Mouse (Mus musculus) left cerebral cortex, adult 18-20 months (tissue): Measurements from ENCODE around the gene Wnt9b. TPM values are rescaled to one million over a fixed set of nuclear protein-coding genes. Genes with fewer than 3 reads are reported as not detected.

ENCODE experiments used
- DNase-seq, 2 experiments: peaks; one replicate each; pipeline ENCODE4 v3.0.0; 2021 to 2022; ENCODE audit warnings: low spot score in 2 of 2, mixed read lengths in 1 of 2
- total RNA-seq, 2 experiments: library from RNA; stranded (reverse); gene quantifications; 2 replicates each; pipeline ENCODE4 v1.2.3; 2021

The Wnt9b gene
- total RNA-seq, 2 experiments from 2014 or later, result 0.23 to 0.46 TPM

DNA sequence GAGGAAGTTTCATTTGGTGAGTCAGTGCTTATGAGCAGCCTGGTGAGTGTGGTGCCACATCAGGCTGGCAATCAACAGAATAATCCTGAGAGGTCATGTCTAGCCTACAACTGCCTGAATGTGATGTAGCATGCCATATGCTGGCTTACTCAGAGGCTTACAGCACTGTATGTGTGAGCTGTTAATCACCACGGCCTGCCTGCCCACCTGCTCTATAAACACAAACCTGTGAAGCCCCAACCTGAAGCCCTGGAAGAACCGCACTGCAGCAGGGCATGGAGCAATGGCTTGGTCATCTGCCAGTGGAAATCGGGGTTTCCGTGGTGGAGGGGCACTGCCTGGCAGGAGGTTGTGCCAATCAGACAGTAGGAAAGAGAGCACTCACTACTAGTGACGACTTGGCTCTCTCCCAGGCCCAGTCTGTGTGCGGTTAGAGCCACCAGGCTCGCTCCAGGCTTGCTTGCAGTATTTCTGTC, 64.3 kb downstream of the Wnt9b start:
- peak; percentile 47 for DNase-seq

GRCm38 (mm10) chr11:103683667-103684334, 65.8 kb downstream of the Wnt9b start:
- DNase-seq, result no peak

Other genes starting within 250 kb of the Wnt9b start
- not detected for gene Lrrc37a, start 245.2 kb downstream of the Wnt9b start, total RNA-seq
- under 1 TPM; 0.02 to 0.05 TPM for gene Gm884, start 128.7 kb downstream of the Wnt9b start, total RNA-seq
- gene Lyzl6, start 110.9 kb downstream of the Wnt9b start, total RNA-seq, result not detected
- 10 to 100 TPM; 84.7 to 92.0 TPM for gene Rprml, start 100.3 kb downstream of the Wnt9b start, total RNA-seq
- gene Gosr2, start 51.9 kb downstream of the Wnt9b start, total RNA-seq, result 10 to 100 TPM; 70.3 to 80.4 TPM
- gene Wnt3, start 24.3 kb upstream of the Wnt9b start, total RNA-seq, result under 1 TPM; 0.86 to 0.98 TPM
- 1,000 to 10,000 TPM; 1,028 to 1,036 TPM for gene Nsf, start 204.2 kb upstream of the Wnt9b start, total RNA-seq
- 10 to 100 TPM; 53.2 to 57.6 TPM for gene Arf2, start 216.9 kb upstream of the Wnt9b start, total RNA-seq